Mouse (Mus musculus) stomach, postnatal 0 days (tissue): ENCODE results near the gene Spryd3.
A peak's percentile ranks its signal among the peaks of the same experiment; 100 is the strongest.
"Not testable (repeated sequence)": the region's sequence is repeated elsewhere in the genome, so short reads cannot be mapped to it uniquely, and the experiment has no call there.

Source experiments
- CTCF ChIP-seq: IDR thresholded peaks from 2 replicates; pipeline ENCODE4 v1.5.1; 2016; ENCODE audit warnings: antibody characterized with exemption, low read depth, mild to moderate bottlenecking, moderate library complexity
- EP300 ChIP-seq: optimal IDR thresholded peaks from 2 replicates; pipeline ENCODE3; 2016; ENCODE audit warnings: antibody characterized with exemption

GRCm38 (mm10) chr15:102079924-102080323, 56.1 kb downstream of the Spryd3 start:
- peak; percentile 20; the same call in 1 of the 2 replicates for TF ChIP-seq CTCF
- not testable (repeated sequence) for TF ChIP-seq EP300
